Mouse (Mus musculus) lung, adult 18-20 months (tissue): Measurements from ENCODE around the gene Stat6.

Source experiments
- DNase-seq, 2 experiments: peaks; one replicate each; pipeline ENCODE4 v3.0.0; 2022; ENCODE audit warnings: mixed read lengths in 2 of 2

Stat6 gene

DNA sequence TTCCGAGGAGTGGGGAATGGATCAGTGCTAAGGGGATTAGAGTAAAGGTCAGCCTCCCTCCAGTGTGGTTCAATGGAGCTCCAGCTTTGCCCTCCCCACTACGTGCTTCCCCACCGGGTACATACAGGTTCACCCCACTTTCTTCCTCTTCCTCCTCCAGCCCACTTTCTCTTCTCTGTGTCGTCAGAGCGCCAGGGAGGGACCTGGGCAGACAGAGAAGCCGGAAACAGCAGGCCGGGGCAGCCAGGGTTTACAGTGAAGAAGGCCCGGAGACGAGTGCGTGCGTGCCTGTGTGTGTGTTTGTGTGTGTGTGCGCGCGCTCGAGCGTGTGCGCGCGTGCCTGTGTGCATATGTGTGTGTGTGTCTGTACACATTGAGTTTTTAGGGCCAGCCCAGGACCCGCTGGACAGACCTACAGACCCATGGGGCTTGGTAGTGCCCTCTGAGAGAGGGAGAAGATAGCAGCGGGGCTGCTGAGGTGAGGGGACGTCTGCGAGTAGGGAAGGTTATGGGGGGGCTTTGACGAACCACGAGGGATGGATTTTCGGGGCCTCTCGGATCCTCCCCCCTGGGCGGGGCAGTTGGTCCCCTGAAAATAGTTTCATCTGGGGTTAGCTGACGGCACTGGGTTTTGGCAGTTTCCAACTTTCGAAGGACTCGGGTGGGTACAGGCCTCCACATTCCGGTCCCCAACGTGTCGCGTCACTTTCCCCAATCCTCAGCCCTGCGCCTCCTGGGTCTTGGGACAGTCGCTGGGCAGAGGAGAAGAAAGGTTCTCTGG, at the start of gene Stat6:
TSS of gene Stat6 (plus strand) at position 215 of the 781 bp plus-strand sequence.
- DNase-seq = peak; percentile 91 to 93

DNA sequence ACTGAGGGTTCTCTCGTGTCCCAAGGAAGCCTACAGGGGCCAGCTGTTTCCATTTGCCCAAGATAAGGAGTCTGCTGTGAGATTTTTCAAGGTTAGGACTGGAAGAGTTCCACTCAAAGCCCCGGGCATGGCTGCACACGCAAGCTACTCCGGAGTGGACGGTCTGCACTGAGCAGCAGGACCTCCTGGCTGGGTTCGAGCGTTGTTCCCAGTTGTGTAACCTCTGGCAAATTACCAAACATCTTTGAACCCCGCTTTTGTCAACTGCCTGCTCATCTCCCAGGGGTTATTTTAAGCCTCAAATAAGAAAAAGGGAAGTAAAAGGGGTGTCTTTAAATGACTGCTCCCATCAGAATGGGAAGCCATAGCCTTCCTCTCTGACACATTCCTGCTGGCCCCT, 48.4 kb upstream of the Stat6 start:
- no peak for DNase-seq

DNA sequence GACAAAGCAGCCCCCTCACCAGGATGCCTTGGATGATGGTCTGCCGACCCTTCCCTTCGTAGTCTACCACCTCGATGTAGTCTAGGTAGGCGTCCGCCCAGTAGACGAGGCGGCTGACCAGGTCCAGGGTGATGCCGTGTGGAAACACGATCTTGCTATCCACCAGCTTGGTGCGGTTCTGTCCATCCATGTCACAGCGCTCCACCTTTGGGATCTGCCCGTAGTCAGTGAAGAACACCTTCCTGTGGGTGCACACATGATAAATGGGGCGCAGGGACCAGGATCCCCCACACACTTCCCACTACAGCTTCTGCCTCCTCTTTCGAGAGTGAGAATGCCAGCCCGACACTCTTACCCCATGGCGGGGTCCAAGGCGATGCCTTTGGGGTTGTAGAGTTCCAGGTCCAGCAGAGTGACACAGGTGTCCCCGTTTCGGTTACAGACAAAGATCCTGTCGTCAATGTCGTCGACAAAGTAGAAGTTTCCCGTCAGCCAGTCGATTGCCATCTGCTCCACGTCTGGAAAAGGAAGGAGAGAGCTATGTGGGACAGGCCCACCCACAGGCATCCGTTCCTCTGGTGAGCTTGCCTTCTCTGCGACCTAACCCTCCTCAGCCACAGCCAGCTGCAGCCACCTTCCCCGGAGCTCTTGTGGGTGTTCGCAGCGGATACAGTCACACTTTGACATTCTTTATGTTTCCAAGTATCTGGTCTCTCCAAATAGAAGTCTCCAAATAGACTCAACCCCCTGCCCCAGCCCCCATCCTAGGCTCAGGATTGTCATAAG, 47.7 kb upstream of the Stat6 start:
- DNase-seq = no peak

DNA sequence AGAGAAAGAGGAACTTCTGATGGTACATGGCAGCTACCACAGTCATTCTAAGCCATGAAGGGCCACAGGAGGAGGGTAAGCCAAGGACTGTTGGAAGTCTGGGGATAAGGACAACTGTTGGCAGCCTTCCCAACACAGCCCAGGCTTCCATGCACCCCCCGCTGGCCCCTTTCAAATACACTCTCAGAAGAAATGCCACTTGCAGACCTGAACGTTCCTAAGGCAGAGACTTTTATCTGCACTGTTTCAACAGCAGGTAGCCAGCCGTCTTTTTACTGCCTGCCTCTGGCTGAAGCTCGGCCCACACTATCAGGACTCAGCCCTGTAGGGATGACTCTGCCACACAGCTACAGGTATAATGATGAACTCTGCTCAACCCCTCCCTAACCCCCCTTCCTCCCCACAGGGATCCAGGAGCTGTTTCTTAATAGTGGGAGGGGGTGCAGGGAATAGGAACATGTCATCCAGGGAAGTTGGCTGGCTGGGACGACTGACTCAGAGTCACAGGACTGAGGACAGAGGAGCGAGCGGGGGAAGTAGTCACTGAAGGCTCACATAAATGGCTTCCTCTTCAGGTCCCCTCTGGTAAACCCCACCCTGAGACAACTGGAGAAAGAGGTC, 46.4 kb upstream of the Stat6 start:
- DNase-seq = peak; percentile 62 to 70

DNA sequence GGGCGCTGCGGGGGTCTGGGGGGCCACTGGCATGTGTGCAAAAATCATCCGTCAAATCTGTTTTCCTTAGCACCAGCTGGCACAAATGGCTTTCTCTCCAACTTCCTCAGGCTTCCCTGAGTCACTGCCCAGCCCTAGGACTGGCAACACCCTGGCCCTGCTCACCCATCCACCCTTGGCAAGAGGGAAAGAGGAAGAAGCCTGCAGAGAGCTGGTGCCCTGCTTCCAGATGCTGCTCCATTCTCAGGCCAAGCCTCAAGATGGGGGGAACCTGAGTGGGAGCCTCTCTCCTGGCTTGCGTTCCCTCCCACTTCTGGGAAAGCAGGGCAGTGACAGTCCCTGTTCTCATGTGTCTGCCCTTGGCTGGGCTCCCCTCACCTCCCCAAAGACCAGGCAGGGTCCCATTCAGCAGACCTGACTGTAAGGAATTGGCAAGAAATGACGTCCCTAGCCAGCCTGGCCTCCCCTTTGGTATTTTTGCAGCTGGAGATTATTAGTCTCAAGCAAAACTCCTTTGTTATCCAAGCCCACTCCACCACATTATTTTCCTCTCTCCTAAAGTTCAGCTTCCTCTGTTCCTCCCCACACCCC, 45.4 kb upstream of the Stat6 start:
- DNase-seq = peak; percentile 46 to 61

DNA sequence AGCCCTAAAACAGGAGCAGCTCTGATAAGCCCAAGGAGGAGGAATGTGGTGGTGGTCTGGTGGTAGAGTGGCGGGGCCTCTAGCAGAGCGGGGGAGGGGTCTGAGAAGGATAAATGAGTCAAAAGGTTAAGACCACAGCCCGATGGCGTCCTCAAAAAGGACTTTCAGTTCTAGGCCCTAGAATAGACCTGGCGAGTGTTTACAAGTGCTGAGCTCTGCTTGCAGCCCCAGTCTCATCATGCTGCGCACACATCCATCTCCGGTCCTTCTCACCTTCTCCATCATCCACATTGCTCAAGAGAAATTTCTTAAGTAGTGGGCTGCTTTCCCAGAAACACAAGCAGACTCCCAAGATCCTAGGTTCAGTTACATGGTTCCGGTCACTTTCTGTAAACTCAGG, 44.2 kb upstream of the Stat6 start:
- DNase-seq = peak; percentile 32 to 52

DNA sequence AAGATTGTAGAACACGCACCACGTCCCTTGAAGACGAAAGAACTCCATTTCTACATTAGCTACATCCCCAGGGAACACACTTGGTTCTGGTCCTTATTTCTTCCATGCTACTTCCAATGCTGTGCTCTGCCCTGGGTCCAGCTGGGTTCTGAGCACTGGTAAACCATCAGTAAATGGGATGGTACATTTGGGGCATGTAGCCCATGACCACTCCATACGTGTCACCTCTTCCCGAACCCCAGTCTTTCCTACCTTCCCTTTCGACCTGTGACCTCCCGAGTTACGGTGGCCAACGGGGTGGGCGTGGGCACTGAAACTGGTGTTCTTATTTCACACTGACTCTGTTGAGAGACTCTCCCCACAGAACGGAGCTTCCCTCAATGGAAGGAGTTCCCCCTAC, 43.5 kb upstream of the Stat6 start:
- no peak for DNase-seq

DNA sequence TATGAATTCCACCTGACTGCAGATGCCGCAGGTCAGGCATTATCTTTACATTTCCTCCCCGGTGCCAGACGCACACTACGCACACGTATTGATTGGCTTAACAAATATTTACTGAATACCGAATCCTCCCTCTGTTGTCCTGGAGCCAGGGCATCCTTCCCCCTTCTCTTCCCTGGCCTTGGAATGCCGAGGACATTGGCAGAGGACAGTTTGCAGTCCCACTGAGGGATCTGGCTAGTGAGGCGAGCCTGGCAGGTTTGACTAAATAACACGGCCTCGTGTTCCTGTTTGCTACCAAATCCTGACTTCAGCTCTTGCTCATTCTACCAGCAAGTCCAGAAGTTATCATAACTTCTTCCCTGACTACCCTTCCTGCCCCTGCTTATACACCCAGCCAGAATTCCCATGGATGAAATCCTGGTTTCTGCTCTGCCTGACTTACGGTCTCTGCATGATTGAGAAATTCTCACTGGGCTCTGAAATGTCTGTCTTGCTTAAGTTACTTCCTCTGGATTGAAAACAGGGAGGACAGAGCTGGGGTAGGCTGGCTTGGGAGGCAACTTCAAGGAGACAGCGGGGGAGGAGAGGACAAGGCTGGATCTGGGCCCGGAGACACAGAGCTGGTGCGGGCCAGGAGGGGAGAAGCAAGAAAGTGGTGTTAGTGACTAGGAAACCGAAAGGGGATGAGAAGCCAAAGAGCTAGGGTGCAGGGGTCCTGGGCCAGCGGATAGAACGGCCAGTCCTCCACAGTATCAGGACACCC, 42.8 kb upstream of the Stat6 start:
- DNase-seq = peak; percentile 79

DNA sequence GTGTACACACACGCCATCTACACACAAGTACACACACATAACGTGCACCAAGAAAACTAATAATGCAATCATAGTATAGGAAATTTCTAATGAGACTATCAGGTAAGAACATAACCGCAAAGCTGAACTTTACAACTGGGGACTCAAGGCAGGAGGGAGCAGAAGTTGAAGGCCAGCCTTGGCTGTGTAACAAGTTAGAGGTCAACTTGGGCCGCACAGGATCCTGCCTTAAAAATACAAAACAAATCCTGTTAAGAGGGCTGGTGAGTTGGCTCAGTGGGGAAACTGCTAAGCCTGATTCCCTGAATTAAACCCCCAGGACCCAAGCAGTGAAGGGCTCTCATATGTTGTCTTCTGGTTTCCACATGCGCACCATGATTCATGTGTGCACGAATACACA, 40.6 kb upstream of the Stat6 start:
- no peak for DNase-seq

DNA sequence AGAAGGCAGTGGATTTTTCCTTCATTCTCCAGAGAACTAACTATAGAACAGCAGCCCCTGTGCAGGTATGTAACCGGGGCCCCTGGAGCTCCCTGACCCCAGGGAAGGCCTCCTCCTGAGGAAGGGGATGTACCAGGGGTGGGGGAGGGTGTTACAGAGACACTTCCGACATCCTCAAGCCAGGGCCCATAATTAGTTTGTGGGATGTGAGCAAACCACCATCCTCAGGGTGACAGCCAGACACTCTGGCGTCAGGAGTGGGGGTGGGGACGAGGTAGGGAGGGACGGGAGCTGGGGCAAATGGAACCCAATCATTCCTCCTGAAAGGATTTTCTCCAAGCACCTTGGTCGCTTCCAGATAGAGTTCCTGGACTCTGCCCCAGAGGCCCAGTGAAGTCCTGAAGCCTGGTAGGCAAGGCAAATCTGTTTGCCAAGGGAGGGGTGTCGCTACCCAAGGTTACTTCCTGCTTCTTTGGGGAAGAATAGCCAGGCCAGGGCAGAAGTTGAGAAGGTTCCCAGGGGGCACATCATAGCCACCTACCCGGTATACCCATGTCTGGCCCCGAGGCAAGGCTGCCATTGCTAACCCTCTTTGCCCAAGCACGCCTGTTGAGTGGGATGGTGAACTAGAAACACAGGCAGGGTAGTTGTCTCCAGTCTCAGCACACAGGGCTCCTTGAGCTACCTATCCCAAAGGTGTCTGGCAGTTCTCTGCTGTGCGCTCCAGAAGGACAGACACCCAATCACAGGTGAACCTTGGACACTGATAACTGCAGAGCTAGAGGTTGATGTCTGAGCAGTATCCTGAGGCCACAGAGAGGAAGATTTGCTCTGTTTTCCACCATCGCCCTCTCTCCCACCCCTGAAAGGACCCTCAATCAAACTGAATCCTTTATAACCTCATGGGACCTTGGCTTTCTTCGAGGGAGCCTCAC, 39.1 kb upstream of the Stat6 start:
- DNase-seq = no peak

DNA sequence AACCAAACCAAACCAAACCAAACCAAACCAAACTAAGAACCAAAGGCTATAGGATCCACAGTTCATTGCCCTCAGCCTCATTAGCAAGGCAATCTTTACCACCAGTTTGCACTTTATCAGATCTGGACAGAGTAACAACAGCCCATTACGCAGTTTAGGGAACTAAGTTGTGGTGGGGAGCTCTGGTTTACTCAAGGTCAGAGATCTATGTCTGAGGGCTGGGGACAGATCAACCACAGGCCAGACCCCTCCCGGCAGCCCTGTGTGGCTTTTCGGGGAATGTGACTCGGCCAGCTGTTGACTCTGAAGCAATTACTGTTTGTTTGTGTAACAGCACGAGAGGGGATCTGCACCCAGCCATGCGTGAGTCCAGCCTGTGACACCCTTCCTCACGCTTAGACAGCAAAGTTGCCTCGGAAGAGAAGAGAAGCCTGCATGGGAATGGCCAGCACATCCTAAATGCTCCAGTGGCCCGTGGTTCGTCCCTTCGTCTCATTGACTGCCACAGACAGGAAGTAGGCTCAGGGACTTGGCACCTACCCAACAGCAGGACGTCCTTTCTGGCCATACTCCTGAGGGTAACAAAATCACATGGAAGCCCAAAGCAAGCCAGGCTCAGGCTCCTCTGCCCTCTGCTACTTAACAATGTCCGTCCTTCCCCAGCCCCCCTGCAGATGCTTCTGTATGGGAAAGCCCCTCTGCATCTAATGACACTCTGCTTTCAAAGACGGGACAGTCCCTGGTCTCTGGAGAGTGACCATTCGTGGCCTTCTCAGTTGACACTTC, 38.1 kb upstream of the Stat6 start:
- DNase-seq = peak; percentile 64

DNA sequence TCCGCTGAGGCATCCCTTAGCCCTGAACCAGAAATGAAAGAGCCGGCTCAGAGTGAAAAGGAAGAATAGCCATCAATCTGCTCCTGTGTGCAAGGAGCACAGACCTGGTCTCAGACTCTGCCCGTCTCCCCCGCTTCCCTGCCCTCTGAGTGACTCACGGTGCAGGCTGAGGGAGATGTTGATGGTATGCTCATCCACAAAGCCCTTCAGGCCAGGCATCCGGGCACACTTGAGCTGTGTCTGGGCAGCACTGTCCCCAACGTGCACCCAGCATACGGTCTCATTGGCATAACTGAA, 37.6 kb upstream of the Stat6 start:
- no peak for DNase-seq

DNA sequence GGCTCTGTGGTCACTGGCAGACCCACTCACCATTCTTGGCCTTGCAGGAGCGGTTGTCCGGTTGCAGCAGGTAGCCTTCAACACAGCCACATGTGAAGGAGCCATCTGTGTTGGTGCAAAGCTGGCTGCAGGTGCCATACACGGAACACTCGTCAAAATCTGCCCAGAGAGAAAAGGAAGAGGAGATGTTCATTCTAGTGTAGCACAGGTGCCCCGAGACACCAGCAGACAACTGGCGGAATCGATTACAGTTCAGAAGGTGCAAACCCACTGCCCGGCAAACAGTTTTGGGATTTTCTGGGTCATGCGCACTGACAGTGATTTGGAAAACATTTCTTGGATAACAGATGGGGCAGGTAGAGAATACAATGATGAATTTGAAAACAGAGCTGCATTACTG, 37.0 kb upstream of the Stat6 start:
- DNase-seq = no peak

DNA sequence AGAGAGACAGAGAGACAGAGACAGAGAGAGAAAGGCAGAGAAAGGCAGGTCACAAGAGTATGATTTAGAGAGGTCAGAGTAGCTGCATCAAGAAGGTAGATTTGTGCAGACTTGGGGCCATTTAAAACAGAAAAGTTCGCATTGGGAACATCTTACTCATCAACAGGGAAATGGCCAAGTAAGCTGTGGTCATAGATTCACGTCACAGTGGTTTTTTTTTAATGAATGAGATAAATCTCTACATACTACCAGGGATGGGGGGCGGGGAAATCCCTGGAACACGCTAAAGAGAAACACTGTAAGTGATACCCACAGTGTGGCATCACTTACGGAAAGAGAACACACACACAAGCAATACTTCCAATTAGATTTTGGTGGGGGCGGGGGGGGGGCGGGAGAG, 35.7 kb upstream of the Stat6 start:
- no peak for DNase-seq

DNA sequence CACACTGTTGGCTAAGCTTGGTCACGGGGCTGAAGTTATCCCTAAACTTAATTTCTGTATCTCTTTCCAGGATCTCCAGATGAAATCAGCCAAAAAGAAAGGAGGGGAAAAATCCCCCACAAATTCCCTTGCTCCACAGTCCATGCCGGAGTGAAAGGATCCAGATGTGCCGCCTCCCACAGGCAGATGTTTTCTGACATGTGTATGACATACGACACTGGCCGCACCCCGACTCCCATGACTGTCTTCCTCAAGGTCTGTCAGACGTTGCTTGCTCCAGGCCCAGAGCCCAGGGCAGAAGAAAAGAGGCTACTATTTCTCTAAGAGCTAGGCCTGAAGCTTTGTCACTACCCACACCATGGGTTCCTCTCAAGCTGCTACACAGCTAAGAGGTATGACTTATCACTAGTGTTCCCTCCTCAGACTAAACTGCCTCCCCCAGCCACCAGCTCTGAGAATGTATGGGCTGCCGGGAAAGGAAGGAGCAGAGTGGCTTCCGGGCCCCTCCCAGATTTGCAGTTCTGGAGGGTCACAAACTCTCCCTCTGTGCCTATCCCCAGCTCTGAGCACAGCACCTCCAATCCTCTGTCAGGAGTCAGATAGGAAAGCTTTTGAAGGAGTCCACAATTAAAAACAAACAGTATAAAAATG, 33.2 kb upstream of the Stat6 start:
- DNase-seq = no peak

DNA sequence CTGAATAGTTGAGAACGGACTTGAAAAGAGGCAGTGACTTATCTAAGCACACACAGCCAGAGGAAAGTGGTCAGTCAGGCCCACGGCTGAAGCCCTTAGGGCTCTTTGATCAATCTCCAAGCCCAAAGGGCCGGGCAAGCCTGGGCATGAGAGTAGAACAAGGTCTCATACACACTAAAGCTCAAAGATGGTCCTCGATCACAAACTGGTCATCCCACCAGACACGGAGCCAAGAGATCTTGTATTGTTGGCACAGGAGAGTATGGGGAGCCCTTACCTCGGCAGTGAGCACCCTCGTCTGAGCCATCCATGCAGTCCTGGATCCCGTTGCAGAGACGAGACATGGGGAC, 32.7 kb upstream of the Stat6 start:
- no peak for DNase-seq

DNA sequence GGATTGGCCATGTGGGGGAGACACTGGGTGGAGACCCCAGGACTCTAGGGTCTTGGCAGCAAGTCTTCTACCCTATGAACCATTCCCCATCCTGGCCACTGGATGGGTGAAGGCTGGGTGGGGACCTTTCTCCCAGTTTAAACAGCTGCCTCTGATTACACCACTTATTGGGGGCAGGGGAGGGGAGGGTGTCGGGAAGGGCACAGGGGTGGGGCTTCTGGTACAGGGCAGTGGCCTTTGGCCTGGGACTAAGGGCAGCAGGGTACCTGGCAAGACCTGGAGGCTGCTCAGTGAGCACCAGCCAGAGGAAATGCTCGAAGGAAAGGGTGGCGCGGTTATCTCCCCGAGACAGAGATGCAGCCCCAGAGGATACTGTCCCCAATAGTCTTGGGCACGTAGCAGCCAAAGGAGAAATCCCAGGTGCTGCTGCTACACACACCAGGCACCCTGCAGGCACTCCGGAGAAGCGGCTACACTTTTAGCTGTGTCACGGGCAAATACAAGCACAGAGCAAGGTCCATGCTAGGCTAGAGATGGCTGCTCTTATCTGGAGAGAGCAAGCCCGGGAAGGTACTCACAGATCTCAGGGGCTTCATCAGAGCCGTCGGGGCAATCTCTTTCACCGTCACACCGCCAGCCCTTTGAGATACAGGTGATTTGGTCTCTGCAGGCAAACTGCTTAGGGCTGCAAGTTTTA, 30.6 kb upstream of the Stat6 start:
- no peak for DNase-seq

DNA sequence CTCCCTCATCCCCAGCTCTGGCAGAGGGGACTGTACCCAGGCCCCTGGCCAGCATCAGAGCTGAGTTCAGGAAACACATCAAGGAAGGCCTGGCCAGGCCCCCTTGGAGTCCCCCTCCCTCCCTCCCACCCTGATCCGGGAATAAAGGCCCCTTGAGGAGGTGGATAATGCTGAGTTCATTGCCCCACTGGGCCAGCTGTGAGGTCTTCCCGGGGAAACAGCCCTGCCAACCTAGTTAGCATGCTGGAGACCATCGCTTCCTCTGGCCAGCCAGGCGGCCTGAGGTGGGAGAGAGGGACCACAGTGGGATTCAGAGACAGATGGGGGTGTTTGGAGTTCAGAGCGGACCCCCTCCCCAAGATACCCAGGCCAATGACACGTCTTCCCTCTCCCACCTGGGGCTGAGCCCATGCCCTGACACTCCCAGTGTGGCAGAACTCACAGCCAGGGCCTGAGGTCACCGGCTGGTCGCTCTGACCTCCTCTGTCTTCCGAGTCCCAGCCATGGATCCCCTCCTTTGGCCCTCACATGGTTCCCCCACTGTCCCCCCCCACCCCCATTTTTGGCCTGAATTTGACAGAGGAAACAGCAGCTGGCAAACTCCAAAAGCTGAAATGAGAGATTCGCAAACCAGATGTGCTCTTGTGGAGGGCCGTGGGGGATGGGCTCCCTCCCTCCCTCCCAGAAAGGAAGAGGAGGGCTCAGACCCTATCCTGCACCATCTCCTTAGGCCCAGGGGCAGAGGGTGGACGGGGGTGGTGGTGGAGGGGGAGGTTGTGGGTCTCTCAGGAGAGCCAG, 28.4 kb upstream of the Stat6 start:
- DNase-seq = no peak

DNA sequence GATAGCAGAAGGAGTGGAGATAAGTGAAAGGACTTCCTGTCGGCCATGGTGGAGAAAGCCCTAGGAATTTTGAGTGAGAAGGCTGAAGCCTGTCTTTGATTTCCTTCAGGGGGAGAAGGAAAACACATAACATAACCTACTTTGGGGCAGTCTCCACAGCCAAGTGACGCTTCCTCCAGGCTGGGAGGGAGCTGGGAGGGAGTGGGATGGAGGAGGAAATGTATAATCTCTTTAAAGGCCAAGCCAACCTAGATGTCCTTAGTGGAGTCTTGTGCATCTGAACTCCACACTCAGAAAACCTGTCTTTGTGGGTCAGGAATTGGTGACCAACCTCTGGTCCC, 27.8 kb upstream of the Stat6 start:
- no peak for DNase-seq
